Mouse (Mus musculus) left cerebral cortex, adult 18-20 months (tissue): ENCODE data around the gene Esrrg. TPM values are rescaled to one million over a fixed set of nuclear protein-coding genes. Genes with fewer than 3 reads are reported as not detected.

Experiments
- DNase-seq, 2 experiments: peaks; one replicate each; pipeline ENCODE4 v3.0.0; 2021 to 2022; ENCODE audit warnings: low spot score in 2 of 2, mixed read lengths in 1 of 2
- total RNA-seq, 2 experiments: library from RNA; stranded (reverse); gene quantifications; 2 replicates each; pipeline ENCODE4 v1.2.3; 2021

Gene Esrrg
- total RNA-seq, 2 experiments from 2014 or later, result 24.6 to 28.1 TPM

- no peak for DNase-seq
These were observed 96.3 kb downstream of the Esrrg start for GRCm38 (mm10) chr1:187704921-187705320.

DNA sequence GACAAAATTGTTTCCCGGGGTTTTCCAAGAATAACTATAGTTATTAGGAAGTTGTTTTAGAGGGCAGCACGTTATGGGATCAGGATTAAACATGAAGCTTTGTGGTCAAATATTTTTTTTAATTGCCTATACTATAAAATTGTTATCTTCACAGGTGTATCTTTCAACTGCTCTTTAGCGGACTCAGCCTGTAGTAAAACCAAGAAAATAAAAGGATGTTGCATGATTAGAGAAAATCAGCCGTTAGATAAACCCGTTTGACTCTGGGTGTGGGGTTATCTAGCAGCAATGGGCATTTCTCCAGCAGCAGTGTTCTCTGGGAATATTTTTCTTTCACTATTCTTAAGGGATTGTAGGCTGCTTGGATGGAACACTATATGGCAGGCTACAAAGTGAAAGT is 96.8 kb downstream of the Esrrg start:
- no peak for DNase-seq

DNA sequence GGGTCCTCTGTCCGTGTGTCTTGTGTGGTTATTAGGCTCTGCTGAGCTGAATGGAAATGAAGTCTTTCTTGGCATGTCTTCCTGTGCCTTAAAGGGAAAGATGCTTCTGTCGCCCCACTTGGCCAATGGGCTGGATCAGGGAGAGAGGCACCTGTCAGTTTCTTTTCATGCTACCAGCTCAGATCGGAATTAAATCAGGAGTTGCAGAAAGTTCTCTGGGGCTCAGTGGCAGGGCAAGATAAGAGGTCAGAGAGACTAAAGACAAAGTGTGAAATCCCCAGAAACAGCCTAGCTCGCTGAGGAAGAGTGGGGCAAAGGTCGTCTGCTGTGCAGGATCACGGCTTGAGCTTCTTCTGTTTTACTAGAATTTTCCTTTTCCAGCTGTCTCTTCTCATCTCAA is 97.5 kb downstream of the Esrrg start:
- no peak for DNase-seq

DNA sequence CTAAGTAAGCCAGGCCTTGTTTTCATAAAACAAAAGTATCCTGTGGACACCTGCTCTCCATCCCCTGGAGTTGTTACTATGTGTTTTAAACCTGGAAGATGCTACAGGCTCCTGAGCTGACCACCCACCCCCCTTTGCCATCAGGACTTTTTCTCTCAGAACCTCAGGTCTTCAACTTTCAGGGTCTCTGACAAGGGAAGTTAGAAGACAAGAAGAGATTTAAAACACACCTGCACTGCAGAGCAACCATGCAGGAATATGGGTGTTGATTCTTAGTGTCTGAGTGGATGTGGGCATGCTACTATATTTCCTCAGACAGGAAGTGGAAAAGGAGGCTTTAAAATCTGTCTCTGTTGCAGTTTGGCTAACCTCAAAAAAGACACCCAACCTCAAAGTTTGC is 98.6 kb downstream of the Esrrg start:
- DNase-seq, result no peak

GRCm38 (mm10) chr1:187710434-187710948 is 101.9 kb downstream of the Esrrg start:
- no peak for DNase-seq

DNA sequence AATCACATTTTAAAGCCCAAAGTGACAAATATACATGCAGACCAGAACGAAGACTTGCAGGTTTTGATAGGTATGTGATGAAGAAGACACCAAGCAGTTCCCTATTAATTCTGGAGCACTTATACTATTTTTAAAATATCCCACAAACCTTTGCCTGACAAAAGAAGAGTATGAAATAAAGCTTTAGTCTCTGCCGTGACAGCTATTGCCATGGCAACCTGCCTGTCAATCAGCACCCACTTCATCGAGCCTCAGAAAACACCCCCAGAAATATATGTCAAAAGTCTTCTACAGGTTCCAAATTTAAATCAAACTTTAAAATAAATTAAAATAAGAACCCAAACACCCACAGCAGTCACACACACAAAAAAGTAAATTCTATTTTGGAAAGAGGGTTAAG is 112.4 kb downstream of the Esrrg start:
- no peak for DNase-seq

- no peak for DNase-seq
These were observed 113.4 kb downstream of the Esrrg start for GRCm38 (mm10) chr1:187722016-187722415.

DNA sequence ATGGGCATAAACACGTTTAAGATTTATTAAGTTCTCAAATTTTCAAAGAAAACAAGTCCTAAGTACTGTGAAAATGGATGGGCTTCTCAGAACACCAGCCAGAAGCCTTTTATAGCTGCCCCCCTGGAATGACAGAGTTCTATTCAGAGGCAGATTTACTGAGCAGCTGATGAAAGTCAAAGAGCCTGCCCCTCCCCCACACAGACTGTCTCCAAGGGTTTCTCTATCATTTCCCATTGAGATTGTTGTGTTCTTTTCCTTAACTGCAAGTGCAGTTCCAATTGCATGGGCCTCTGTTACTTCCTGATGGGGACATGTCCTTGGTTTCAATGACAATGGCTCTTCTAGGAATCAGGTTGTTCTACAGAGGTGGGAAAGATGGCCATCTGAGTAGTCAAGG is 116.1 kb downstream of the Esrrg start:
- DNase-seq, result no peak

DNA sequence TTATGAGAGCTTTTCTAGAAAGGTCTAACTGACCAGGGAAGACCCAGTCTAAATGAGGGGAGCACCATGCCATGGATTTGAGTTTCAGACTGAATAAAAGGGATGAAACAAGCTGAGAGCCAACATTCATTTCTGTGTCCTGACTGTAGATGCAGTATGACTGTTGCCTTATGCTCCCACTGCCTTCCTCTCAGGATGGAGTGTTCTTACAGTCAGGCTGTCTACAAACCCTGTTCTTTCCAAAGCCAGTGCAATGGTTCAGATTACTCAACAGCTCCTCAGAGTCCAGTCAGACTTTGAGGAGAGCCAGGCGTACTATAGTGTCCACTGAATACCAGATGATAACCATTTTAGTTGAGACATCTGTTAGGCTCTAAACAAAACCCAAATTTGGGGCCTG is 116.8 kb downstream of the Esrrg start:
- no peak for DNase-seq

DNA sequence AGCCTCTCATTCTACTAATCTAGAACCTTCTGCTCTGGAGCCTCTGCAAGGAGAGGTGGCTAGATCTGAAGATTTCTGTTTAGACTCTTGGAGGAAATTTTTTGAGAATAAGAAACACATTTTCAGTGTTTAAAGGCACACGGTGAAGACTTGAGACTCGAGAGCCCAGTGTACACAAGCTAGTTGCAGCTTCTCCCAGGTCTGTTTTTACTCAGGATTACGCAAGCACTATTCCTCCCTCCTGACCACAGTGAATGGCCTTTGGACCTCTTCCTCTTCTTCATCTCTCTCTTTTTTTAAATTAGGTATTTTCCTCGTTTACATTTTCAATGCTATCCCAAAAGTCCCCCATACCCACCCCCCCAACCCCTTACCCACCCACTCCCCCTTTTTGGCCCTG is 122.6 kb downstream of the Esrrg start:
- DNase-seq, result no peak

- no peak for DNase-seq
These were observed 127.9 kb downstream of the Esrrg start for GRCm38 (mm10) chr1:187736507-187736906.

DNA sequence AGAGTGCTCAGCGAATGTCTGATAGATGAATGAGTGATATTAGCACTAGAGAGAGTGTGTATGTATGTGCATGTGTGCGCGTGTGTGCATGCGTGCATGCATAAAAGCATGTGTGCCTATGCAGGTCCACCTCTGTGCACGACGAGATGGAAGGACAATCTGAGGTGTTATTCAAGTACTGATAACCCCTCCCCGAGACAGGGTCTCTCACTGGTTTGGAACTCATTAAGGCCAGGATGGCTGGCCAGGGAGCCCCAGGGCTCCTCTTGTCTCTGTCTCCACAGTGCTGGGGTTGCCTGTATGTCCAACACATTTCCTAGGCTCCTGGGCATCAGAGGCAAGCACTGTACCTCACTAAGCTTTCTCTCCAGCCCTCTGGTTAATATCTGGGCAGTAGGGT is 128.7 kb downstream of the Esrrg start:
- DNase-seq, result no peak

DNA sequence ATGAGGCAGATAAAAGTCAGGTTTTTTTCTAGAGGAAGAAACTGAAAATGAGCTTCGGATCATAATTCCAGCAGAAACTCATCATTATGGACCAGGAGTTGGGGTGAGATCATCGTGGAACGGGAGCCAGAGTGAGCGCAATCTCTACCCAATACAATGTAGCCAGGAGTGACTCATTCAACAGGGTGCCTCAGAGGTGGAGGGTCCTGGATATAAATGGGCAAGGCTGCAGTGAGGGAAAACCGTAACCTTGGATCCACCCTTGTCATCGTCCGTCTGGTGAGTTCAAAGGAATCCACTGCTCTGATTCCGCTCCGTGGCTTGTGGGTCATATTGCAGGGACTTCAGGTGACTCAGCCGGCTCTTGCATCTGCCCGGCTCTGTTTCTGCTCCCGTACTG is 131.9 kb downstream of the Esrrg start:
- no peak for DNase-seq

DNA sequence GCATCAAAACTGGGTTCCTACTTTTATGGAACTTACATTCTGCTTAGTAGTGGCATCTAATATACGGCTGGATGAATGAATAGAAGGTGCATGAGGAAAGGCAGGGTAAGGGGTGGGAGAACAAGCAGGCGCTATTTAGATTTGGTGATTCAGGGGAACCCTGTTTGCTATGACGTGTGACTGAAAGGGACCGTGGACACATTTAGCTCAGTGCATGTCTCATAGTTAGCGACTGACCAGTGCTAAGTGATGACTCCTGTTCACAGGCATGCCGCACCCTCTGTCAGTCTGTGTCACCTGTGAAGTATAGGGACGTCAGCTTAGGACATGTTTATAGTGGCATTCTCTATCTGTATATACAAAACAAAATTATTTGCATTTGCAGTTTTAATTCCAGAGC is 132.7 kb downstream of the Esrrg start:
- no peak for DNase-seq

DNA sequence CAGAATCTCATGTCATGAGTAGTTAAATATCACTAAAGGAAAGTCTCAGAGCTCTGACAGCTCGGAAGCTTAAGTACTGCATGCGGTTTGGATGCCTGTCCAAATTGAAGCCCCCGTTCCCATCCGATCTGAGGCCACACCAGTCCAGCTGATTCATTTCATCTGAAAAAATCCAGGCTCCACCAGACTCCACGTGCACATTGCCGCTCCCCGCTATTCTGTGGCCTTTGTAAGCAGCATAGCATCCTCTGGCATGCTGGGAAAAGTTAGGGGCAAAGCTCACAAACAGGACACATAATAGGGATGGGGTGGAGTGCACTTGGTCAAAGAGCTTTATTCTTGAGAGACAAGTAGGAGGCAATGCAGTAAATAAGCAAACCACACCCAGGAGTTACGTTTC is 133.5 kb downstream of the Esrrg start:
- no peak for DNase-seq

DNA sequence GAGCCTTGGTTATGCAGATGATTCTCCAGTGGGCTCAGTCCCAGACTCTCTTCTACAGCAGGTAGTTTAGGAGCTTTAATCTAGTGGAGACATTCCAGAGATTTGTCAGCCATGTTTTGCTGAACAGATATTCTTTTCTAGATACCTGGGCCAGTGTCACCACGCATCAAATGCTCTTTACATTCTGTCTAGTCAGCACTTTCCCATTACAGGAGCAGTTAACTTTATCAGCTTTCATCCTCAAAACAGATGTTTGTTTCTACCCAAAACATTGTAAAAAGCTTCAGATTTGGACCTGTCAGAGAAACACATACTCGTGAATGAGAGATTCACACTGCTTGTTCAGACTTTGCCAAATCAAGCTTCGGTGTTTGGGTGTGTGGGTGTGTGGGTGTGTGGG is 140.7 kb downstream of the Esrrg start:
- DNase-seq, result no peak

DNA sequence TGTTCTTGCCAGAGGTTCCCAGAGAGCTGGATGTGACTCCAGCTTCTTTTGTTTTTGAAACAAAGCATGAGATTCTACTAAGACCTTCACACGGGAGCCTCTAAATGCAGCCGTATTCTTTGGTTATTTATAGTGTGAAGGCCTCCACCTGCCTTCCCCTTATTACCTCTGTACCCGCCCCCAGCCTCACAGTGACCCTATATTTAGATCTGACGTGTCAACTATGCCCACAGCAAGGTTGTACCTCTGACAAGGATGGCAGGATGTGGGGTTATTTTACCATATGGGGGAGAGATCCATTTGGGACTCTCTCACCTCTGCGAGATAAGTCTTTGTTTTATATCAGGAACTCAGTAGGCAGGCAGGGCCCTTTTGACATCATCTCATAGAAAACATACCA is 141.3 kb downstream of the Esrrg start:
- no peak for DNase-seq

- DNase-seq, result no peak
These were observed 146.9 kb downstream of the Esrrg start for GRCm38 (mm10) chr1:187755528-187755927.

- no peak for DNase-seq
These were observed 149.4 kb downstream of the Esrrg start for GRCm38 (mm10) chr1:187757981-187758380.

DNA sequence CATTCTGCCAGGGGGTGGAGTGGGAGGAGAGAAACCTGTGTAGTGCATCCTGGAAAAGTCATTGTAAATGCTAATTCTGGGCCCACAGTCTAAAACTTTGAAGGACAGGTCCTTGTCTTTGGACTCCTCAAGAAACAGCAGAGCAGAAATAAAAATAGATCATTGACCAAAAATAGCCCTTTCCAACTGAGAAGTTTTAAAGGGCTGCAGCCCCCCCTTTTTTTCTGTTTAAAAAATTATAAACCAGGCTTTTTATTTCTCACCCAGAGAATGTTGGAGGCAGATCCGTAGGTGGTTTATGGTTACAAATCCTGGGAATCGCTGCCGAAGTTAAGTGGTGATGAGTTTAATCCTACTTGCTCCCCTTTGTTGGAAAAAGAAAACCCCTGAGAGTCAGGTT is 150.0 kb downstream of the Esrrg start:
- no peak for DNase-seq

- no peak for DNase-seq
These were observed 150.9 kb downstream of the Esrrg start for GRCm38 (mm10) chr1:187759536-187759935.

DNA sequence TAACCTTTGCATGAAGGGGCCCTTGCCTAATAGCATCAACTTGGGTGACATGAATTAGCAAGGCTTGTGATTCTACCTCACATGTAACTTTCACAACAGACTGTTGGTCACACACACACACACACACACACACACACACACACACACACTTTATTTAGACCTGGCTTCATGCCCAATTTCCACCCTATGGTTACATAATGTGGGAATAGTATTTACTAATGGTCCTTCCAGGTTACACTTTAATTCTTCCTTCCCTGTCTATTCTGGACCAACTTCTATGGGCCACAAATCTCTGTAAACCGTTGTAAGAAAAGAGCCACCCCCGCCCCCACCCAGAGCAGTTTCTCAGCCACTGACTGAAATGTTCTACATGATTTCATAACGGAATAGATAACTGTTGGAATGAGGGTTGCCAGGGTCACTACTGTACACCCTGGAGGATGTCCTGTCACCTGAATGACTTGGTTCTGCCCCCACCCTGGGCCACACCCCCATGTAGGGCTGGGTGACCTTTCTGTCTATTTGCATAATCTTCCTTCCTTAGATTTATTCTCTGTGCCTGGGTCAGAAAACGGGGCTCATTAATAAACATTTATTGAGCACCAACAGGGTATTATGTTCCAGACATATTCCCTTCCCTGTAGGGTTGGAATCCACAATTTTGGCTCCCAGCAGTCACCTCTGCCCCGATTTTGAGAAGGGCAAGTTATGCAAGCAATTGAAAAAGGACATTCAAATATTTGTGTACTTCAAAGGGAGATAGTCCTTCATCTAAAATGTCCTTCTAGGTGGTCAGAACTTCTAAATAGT is 154.3 kb downstream of the Esrrg start:
- DNase-seq, result no peak

DNA sequence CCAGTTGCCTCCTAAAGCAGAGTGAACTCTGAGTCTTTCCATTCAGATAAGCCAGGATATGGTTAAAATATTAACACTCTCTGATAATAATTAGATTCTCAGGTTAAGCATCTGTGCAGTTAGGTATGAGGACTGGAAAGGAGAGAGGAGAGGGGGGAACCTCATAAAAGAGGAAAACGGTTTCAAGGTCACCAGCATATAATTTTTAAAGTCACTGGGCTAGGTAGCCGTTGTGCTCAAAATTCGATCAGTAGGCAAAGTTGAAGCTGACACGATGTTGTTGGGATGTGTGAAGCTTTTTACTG is 154.8 kb downstream of the Esrrg start:
- DNase-seq, result no peak
